Mouse (Mus musculus): ENCODE data around the gene Psma3.

DNA sequence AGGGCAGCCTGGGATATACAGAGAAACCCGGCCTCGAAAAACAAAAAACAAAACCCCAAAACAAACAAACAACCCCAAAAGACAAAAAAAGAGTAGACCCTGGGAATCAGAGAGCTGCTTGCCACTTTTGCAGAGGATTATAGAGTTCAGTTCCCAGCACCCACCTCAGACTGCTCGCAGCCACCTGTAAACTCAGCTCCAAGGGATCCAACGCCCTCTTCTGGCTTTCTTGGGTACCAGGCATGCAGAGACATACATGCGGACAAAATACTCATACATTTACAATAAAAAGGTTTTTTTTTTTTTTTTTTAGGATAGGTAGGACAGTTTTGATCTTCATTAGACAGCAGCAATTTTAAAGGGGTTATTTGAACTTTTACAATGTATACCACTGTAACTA is 22.8 kb downstream of the Psma3 start:
- peak; percentile 48 for TF ChIP-seq CTCF (IDR thresholded peaks at IDR 0.05; ENCODE audit: low read depth, low read length)
- TF ChIP-seq POLR2A (IDR thresholded peaks at IDR 0.05; ENCODE audit: insufficient read depth, low read length) = no peak

Data from ES-Bruce4 (cell line).